Mouse (Mus musculus): ENCODE data around the gene Gtf2b. TPM values are rescaled to one million over a fixed set of nuclear protein-coding genes. Genes with fewer than 3 reads are reported as not detected.

Gtf2b gene
- 88.7 and 95.4 TPM in 2 replicates for polyA plus RNA-seq (2016; fragmentation: Nextera tagmentation; extraction: Ambion mirVana)

DNA sequence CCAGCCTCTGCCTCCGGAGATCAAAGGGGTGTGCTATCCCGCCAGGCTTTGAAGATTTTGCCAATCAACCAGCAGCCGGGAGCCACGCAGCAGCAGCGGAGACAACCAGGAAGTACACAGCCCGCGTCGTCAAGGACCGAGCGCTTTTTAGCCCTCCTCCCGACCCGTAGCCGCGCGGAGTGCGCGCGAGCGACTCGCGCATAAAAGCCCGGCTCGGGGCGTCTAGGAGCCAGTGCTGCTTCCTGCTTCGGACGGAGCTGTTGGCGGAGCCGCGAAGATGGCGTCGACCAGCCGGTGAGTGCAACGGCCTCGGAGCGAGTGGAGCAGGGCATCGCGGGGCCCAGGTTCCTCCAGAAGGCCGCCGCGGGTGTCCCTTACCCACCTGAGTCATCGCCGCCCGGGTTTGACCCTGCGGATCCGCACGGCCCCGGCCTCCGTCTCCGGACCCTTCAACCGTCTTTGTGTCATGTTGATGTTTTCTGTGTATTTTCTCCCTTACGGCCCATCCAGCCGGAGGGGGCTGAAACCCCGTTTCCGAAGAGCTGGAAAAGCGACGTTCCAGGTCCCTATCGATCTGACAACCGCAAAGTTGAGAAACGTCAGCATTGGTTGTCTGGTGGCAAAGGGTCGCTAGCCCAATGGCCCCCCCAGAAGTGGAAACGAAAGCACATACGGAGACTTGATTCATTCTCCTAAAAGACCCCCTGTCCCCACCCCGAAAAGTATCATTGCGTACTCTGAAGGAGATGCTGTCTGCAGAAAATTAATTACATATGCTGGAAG lies at the start of gene Gtf2b:
Gtf2b (plus strand) TSS at position 51 of the 783 bp plus-strand sequence.
- under 1% methylated on average over 64 of the region's 64 CpGs for WGBS
- no peaks in the 10 kb centered on the region for H3K9me3 ChIP-seq (replicated peaks)
- H3K27me3 ChIP-seq (ENCODE audit: low read depth, poor library complexity, severe bottlenecking), result no peaks in the 10 kb centered on the region
- H3K4me3 ChIP-seq, result peak within 1 kb of the TSS; percentile 87
- peak within 1 kb of the TSS; percentile 96 for H3K27ac ChIP-seq
- H3K4me1 ChIP-seq, result peaks cover 16% of the 10 kb centered on the region
- H3K36me3 ChIP-seq, result no peaks in the 10 kb centered on the region
- peak; percentile 97 for DNase-seq (ENCODE audit: low spot score)

- DNase-seq (ENCODE audit: low spot score), result no peak
- Histone ChIP-seq H3K27ac (no peak overlapping the region), H3K4me1 (peaks cover 10% of the 10 kb centered on the region), H3K27me3 (ENCODE audit: low read depth, poor library complexity, severe bottlenecking) (no peaks in the 10 kb centered on the region), H3K4me3 (no peak overlapping the region), H3K9me3 (replicated peaks) (no peaks in the 10 kb centered on the region), H3K36me3 (peaks cover 8% of the 10 kb centered on the region; the same call in 1 of the 2 replicates)
- 57% methylated on average over 2 of the region's 2 CpGs for WGBS
Observed at GRCm38 (mm10) chr3:142725481-142725880, 39.4 kb upstream of the Gtf2b start.

DNA sequence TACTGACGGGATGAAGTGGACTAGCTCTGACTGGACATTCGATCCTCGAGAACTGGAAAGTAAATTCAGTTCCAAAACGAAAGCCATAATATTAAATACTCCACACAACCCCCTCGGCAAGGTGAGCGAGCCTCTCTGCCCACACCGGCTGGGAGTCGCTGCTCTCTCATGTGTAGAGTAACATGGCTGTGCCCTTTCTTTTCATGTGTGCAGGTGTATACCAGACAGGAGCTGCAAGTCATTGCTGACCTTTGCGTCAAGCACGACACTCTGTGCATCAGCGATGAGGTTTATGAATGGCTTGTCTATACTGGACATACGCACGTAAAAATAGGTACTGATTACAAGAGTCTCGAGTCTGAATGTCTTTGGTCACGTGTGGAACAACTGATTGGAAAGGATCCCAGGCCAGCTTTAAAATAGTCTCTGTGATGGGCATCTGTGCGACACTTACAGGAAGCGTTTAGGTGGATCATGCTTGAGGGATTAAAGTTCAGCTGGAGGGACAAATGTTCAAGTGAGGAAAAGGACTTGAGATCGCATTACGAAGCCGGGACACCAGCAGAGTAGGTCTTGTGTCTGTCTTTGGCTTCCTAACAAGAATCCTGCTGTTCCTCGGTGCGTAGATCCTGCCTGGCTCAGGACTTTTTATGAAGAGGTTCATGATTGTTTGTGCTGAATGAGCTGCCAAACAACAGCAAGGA lies 38.7 kb upstream of the Gtf2b start:
- peaks cover 10% of the 10 kb centered on the region for H3K4me1 ChIP-seq
- DNase-seq (ENCODE audit: low spot score), result no peak
- 90% methylated on average over 22 of the region's 22 CpGs for WGBS
- H3K27ac ChIP-seq, result no peak overlapping the region
- no peaks in the 10 kb centered on the region for H3K9me3 ChIP-seq (replicated peaks)
- no peaks in the 10 kb centered on the region for H3K27me3 ChIP-seq (ENCODE audit: low read depth, poor library complexity, severe bottlenecking)
- H3K4me3 ChIP-seq, result no peak overlapping the region
- H3K36me3 ChIP-seq, result peaks cover 8% of the 10 kb centered on the region; the same call in 1 of the 2 replicates

- H3K36me3 ChIP-seq, result no peaks in the 10 kb centered on the region; the same call in 1 of the 2 replicates
- no peak overlapping the region for H3K27ac ChIP-seq
- WGBS, result 91% methylated on average over 12 of the region's 12 CpGs
- no peaks in the 10 kb centered on the region for H3K27me3 ChIP-seq (ENCODE audit: low read depth, poor library complexity, severe bottlenecking)
- H3K4me1 ChIP-seq, result no peaks in the 10 kb centered on the region
- no peaks in the 10 kb centered on the region for H3K9me3 ChIP-seq (replicated peaks)
- H3K4me3 ChIP-seq, result no peak overlapping the region
- DNase-seq (ENCODE audit: low spot score), result no peak
Observed at GRCm38 (mm10) chr3:142734291-142734690, 30.6 kb upstream of the Gtf2b start.

- no peaks in the 10 kb centered on the region for H3K4me1 ChIP-seq
- WGBS, result 86% methylated on average over 7 of the region's 7 CpGs
- no peaks in the 10 kb centered on the region for H3K27me3 ChIP-seq (ENCODE audit: low read depth, poor library complexity, severe bottlenecking)
- no peak overlapping the region for H3K4me3 ChIP-seq
- H3K27ac ChIP-seq, result no peak overlapping the region
- no peaks in the 10 kb centered on the region; the same call in 1 of the 2 replicates for H3K36me3 ChIP-seq
- H3K9me3 ChIP-seq (replicated peaks), result no peaks in the 10 kb centered on the region
- no peak for DNase-seq (ENCODE audit: low spot score)
Observed at GRCm38 (mm10) chr3:142740896-142741295, 23.9 kb upstream of the Gtf2b start.

GRCm38 (mm10) chr3:142743973-142744898 lies 20.6 kb upstream of the Gtf2b start:
- H3K9me3 ChIP-seq (replicated peaks), result no peaks in the 10 kb centered on the region
- peak; percentile 76 for DNase-seq (ENCODE audit: low spot score)
- H3K4me3 ChIP-seq, result no peak overlapping the region
- H3K27ac ChIP-seq, result no peak overlapping the region
- H3K36me3 ChIP-seq, result no peaks in the 10 kb centered on the region
- 60% methylated on average over 21 of the region's 21 CpGs for WGBS
- no peaks in the 10 kb centered on the region for H3K4me1 ChIP-seq
- H3K27me3 ChIP-seq (ENCODE audit: low read depth, poor library complexity, severe bottlenecking), result no peaks in the 10 kb centered on the region

DNA sequence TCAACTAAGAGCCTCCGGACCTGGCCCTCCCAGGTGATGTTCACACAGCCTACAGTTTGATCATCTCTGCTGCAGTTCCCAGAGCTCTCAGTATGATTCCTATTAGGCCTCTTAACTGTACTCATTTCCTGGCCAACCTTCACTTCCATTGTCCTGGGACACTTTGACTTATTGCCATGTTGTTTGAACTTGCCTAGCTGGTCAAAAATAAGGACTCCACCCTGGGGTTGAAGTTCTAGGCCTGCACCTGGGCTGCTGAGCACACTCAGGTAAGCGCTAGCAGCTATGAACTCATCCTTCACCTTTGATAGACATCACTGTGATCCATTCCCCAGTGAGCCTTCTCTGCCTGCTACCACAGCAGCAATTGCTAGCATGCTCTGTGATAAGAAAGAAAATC lies 19.8 kb upstream of the Gtf2b start:
- Histone ChIP-seq H3K27ac (no peak overlapping the region), H3K9me3 (replicated peaks) (no peaks in the 10 kb centered on the region), H3K4me3 (no peak overlapping the region), H3K27me3 (ENCODE audit: low read depth, poor library complexity, severe bottlenecking) (no peaks in the 10 kb centered on the region), H3K36me3 (no peaks in the 10 kb centered on the region), H3K4me1 (no peaks in the 10 kb centered on the region)
- 93% methylated on average over 2 of the region's 2 CpGs for whole genome bisulfite sequencing
- no peak for DNase-seq (ENCODE audit: low spot score)

DNA sequence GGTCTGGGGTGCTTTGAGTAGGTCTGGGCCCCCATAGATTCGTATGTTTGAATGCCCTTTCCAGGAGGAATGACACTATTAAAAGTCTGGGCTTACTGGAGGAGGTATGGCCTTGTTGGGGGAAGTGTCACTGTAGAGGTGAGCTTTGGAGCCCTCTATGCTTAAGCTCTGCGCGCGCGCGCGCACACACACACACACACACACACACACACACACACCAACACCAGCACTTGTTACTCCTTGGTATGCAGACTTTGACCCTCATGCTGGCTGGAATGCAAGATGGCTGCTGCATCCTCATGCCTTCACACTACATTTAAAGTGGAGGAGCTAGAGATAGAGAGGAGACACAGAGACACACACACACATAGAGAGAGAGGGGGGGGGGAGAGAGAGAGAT lies 17.2 kb upstream of the Gtf2b start:
- Histone ChIP-seq H3K4me1 (no peaks in the 10 kb centered on the region), H3K27ac (no peak overlapping the region), H3K9me3 (replicated peaks) (no peaks in the 10 kb centered on the region), H3K4me3 (no peak overlapping the region), H3K27me3 (ENCODE audit: low read depth, poor library complexity, severe bottlenecking) (no peaks in the 10 kb centered on the region), H3K36me3 (no peaks in the 10 kb centered on the region)
- WGBS, result 94% methylated on average over 7 of the region's 7 CpGs
- no peak for DNase-seq (ENCODE audit: low spot score)

DNA sequence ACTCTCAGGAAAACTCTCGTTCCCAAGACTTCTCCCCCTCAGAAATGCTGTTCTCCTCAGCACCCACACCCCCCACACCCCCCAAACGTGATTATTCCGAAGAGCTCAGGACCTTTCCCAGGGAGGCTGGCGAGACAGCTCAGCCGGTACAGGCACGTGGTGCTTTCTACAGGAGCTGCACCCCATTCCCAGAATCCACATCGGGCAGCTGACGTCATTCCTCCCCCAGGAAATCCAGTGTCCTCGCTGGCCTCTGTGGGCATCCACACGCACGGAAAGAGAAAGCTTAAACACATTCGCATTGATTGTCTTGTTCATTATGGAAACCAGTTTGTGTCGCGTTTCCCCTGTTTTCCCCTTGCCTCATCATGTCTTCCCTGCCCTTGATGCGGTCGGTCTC lies 15.7 kb upstream of the Gtf2b start:
- WGBS, result 90% methylated on average over 16 of the region's 16 CpGs
- DNase-seq (ENCODE audit: low spot score), result no peak
- Histone ChIP-seq H3K4me1 (no peaks in the 10 kb centered on the region), H3K4me3 (no peak overlapping the region), H3K27ac (no peak overlapping the region), H3K27me3 (ENCODE audit: low read depth, poor library complexity, severe bottlenecking) (no peaks in the 10 kb centered on the region), H3K36me3 (no peaks in the 10 kb centered on the region), H3K9me3 (replicated peaks) (no peaks in the 10 kb centered on the region)

GRCm38 (mm10) chr3:142755132-142755867 lies 9.5 kb upstream of the Gtf2b start:
- DNase-seq (ENCODE audit: low spot score), result no peak
- H3K36me3 ChIP-seq, result no peaks in the 10 kb centered on the region
- 0 out of 2 replicates have a peak, but pooled peaks cover 4% of the 10 kb centered on the region for H3K4me1 ChIP-seq
- H3K4me3 ChIP-seq, result no peak overlapping the region
- 90% methylated on average over 18 of the region's 18 CpGs for WGBS
- H3K27me3 ChIP-seq (ENCODE audit: low read depth, poor library complexity, severe bottlenecking), result no peaks in the 10 kb centered on the region
- no peaks in the 10 kb centered on the region for H3K9me3 ChIP-seq (replicated peaks)
- no peak overlapping the region for H3K27ac ChIP-seq

DNA sequence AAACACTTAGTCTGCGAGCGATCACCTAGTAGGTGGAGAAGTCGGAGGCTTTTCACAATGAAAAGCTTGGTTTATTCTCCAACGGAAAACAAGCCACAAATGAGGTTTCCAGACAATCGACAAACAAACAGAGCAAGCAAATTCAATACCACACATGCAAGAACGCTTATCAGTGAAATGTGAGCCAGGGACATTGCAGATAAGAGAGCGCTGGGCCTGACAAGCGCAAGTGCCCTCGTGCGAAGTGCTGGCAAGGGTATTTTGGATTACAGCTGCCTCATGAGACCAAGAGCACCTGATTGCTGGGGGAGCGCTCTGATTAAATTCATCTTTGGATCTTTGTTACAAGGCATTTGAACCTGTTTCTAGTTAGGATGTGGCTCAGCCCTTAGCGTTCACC lies 7.0 kb upstream of the Gtf2b start:
- WGBS, result 62% methylated on average over 12 of the region's 12 CpGs
- no peaks in the 10 kb centered on the region for H3K27me3 ChIP-seq (ENCODE audit: low read depth, poor library complexity, severe bottlenecking)
- H3K36me3 ChIP-seq, result no peaks in the 10 kb centered on the region
- H3K27ac ChIP-seq, result no peak overlapping the region
- no peak overlapping the region for H3K4me3 ChIP-seq
- 0 out of 2 replicates have a peak, but pooled peaks cover 4% of the 10 kb centered on the region for H3K4me1 ChIP-seq
- H3K9me3 ChIP-seq (replicated peaks), result no peaks in the 10 kb centered on the region
- DNase-seq (ENCODE audit: low spot score), result no peak

DNA sequence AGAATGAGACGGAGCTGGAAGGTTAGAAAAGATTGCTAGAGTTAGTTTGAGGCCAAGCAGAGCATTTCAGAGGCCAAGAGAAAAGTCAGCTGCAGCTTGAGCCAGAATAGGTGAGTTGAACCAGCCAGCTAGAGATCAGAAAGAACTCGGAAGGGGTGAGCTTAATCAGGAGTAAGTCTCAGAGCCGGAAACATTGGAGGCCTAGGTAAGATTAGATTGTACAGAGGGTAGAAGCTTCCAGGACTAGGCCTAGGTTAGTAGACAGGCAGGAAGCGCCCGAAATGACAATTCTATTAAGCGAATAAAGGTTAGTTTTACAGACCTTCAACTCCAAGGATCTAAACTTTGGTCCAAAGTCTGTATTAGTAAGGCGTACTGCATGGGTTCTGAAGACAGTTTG lies 6.3 kb upstream of the Gtf2b start:
- Histone ChIP-seq H3K27me3 (ENCODE audit: low read depth, poor library complexity, severe bottlenecking) (no peaks in the 10 kb centered on the region), H3K4me1 (0 out of 2 replicates have a peak, but pooled peaks cover 4% of the 10 kb centered on the region), H3K4me3 (no peak overlapping the region), H3K9me3 (replicated peaks) (no peaks in the 10 kb centered on the region), H3K27ac (no peak overlapping the region), H3K36me3 (no peaks in the 10 kb centered on the region)
- WGBS, result 90% methylated on average over 7 of the region's 7 CpGs
- no peak for DNase-seq (ENCODE audit: low spot score)

All from limb, embryonic 10.5 days (tissue).